Mouse (Mus musculus) hindbrain, embryonic 16.5 days (tissue): ENCODE results near the gene Cideb. TPM values are rescaled to one million over a fixed set of nuclear protein-coding genes. Genes with fewer than 3 reads are reported as not detected.
A peak's percentile ranks its signal among the peaks of the same experiment; 100 is the strongest.

Experiments
- ATAC-seq: fragments of 200-750 bp; cut with Nextera tagmentation; 2 replicates; pipeline ENCODE4 v1.8.0; 2017; ENCODE audit warnings: moderate TSS enrichment, moderate library complexity
- H3K27ac ChIP-seq: fragments of 300-500 bp; sonication (generic); 2 replicates; pipeline ENCODE4 v1.5.1; 2014; ENCODE audit warnings: low read depth, mild to moderate bottlenecking, control low read depth, low read length, moderate library complexity
- H3K27me3 ChIP-seq: fragments of 300-500 bp; sonication (generic); replicated peaks from 2 replicates; pipeline ENCODE4 v1.6.1; 2014; ENCODE audit warnings: low read length; ENCODE audit not compliant: control insufficient read depth, insufficient read depth
- H3K36me3 ChIP-seq: fragments of 300-500 bp; sonication (generic); 2 replicates; pipeline ENCODE4 v1.6.1; 2014; ENCODE audit warnings: mild to moderate bottlenecking, low read length, moderate library complexity, mixed read lengths; ENCODE audit not compliant: control insufficient read depth, insufficient read depth
- H3K4me1 ChIP-seq: fragments of 300-500 bp; sonication (generic); 2 replicates; pipeline ENCODE4 v1.6.1; 2014; ENCODE audit warnings: low read depth, low read length; ENCODE audit not compliant: control insufficient read depth, insufficient read depth
- H3K4me2 ChIP-seq: fragments of 300-500 bp; sonication (generic); 2 replicates; pipeline ENCODE4 v1.6.1; 2014; ENCODE audit warnings: mild to moderate bottlenecking, low read length, control low read depth, moderate library complexity
- H3K4me3 ChIP-seq: fragments of 300-500 bp; sonication (generic); 2 replicates; pipeline ENCODE4 v1.5.1; 2014; ENCODE audit warnings: mild to moderate bottlenecking, low read length, control low read depth, moderate library complexity
- H3K9ac ChIP-seq: fragments of 300-500 bp; sonication (generic); 2 replicates; pipeline ENCODE4 v1.6.1; 2014; ENCODE audit warnings: low read depth, mild to moderate bottlenecking, control low read depth, low read length, moderate library complexity
- H3K9me3 ChIP-seq: fragments of 300-500 bp; sonication (generic); 2 replicates; pipeline ENCODE4 v1.6.1; 2014; ENCODE audit warnings: mild to moderate bottlenecking, low read length, moderate library complexity; ENCODE audit not compliant: control insufficient read depth
- WGBS: fragments of 180-500 bp; shearing (Covaris S2); extraction: QIAGEN DNeasy Blood & Tissue Kit; methylation state at CpG from one replicate; pipeline ENCODE4 v1.1.7; 2014; 5-methylcytosine and 5-hydroxymethylcytosine counted together
- polyA plus RNA-seq: library from polyadenylated mRNA; unstranded; fragments of >200 nt; fragmentation: Nextera tagmentation; extraction: Ambion mirVana; gene quantifications from 2 replicates; pipeline ENCODE4 v1.2.1, GENCODE M21; 2015

Gene Cideb
- polyA plus RNA-seq, 1 experiment from 2014 or later, result 0.63 TPM

DNA sequence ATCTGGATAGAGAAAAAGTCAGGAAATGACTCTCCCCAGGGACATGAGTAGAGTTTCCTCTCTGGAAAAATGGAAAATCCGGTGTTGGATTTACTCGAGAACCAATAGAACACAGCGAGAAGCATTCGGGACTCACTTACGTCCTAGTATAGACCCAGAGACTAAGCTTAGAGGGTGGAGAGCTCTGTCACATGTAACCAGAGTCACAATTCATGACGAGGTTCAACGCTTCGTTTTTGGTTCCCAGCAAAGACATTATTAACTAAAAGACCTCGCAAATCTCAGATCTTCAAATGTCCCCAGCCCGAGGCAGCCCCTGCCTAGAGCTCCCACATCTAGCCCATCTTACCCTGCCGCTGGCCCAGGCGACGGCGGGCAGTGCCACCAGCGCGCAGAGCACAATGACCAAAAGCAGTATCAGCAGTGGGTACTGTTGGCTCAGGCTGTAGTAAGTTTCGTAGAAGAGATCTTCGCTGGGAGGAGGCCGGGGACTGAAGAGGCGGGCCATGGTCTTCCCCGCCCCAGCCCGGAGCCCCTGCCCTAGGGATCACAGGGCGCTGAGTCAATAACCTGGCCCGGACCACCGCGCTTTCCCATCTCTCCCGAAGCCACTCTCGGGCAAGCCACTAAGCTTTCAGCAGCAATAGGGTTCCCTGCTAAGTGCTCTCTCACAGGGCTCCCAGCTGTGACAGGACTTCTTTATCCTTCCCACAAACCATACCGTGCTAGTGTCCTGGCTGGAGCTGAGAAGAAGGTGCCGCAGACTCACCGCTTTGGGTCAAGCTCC, 25.1 kb upstream of the Cideb start:
- no peak for ATAC-seq
- Histone ChIP-seq H3K9ac (peak overlapping the region; percentile 57), H3K27ac (peak overlapping the region; percentile 33; the same call in 1 of the 2 replicates), H3K4me2 (peak overlapping the region; percentile 52), H3K27me3 (peaks cover 56% of the 10 kb centered on the region), H3K4me3 (peak overlapping the region; percentile 35), H3K9me3 (no peaks in the 10 kb centered on the region), H3K36me3 (no peaks in the 10 kb centered on the region), H3K4me1 (peaks cover 15% of the 10 kb centered on the region)
- WGBS, result 2% methylated on average over 31 of the region's 31 CpGs

DNA sequence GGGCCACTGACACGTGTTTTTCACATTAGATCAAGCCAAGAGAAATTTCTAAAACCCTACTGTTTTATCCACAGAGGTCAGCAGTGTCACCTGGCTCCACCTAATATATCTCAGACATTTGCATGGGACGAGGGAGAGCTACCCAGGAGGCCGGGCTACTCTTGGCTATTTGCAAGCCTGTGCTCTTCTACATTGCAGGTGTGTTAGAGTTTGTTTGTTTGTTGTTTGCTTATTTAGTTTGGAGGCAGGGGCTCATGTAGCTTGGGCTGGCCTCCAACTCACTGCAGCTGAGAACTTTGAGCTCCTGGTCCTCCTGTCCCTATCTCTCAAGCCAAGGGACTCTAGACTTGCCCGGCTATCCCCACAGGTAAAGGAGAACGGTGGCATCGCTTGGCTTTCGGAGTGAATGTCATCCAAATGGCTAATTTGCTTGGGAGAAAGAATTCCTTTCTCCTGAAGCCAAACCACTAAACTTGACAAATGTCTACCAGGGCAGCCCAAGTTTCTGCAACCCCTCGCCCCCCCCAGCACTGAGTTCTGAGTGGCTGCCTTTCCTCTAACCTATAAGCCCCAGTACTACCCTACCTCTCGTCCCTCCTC, 24.2 kb upstream of the Cideb start:
- Histone ChIP-seq H3K4me3 (no peak overlapping the region), H3K9ac (no peak overlapping the region), H3K27ac (no peak overlapping the region), H3K36me3 (no peaks in the 10 kb centered on the region), H3K27me3 (peaks cover 47% of the 10 kb centered on the region), H3K4me2 (peak overlapping the region; percentile 52), H3K4me1 (peaks cover 13% of the 10 kb centered on the region), H3K9me3 (no peaks in the 10 kb centered on the region)
- WGBS, result 56% methylated on average over 9 of the region's 9 CpGs
- ATAC-seq, result no peak

DNA sequence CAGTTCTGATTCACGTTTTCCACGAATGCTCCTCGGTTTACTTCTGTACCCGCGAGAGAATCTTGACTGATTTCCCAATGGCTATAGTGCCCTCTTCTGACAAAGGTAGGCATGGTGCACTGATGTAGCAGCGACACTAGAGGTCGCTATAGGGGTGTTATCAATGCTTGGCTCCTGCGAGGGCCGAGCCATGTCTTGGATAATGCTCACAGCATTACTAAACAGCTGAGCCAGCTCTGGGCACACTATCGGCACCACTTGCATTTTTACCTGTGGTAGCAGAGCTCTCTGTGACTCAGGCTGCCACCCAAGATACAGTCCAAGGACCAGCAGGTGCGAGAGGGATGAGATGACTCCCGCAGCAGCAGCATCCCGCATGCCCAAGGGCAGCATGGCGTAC, 23.1 kb upstream of the Cideb start:
- H3K4me3 ChIP-seq, result peak overlapping the region; percentile 27
- H3K27me3 ChIP-seq, result peaks cover 36% of the 10 kb centered on the region
- H3K36me3 ChIP-seq, result no peaks in the 10 kb centered on the region
- peak overlapping the region; percentile 50 for H3K4me2 ChIP-seq
- peak; percentile 90 for ATAC-seq
- WGBS, result 10% methylated on average over 14 of the region's 14 CpGs
- no peaks in the 10 kb centered on the region for H3K9me3 ChIP-seq
- H3K27ac ChIP-seq, result no peak overlapping the region
- peaks cover 13% of the 10 kb centered on the region for H3K4me1 ChIP-seq
- H3K9ac ChIP-seq, result peak overlapping the region; percentile 25; the same call in 1 of the 2 replicates

DNA sequence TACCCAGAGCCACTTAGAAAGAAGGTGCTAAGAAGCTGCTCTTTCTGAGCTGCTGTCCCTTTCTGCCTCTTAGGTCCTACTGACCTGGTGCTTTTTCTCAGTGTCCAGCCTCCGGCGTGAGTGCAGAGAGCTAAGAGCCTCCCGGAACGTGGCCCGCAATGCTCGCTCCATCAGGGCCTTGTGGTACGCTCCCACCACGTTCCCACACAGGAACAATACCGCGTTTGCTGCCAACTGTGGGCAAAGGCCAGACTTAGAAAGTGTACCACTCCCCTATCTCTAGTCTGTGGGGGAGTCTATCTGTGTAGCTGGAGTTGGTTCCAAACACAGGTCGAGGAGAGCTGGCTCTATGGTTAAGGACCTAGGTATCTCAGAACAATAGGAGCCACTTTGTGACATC, 22.5 kb upstream of the Cideb start:
- Histone ChIP-seq H3K4me2 (no peak overlapping the region), H3K9me3 (no peaks in the 10 kb centered on the region), H3K27ac (no peak overlapping the region), H3K36me3 (no peaks in the 10 kb centered on the region), H3K27me3 (peaks cover 31% of the 10 kb centered on the region), H3K9ac (no peak overlapping the region), H3K4me1 (peaks cover 13% of the 10 kb centered on the region), H3K4me3 (no peak overlapping the region)
- 80% methylated on average over 11 of the region's 11 CpGs for WGBS
- ATAC-seq, result no peak

DNA sequence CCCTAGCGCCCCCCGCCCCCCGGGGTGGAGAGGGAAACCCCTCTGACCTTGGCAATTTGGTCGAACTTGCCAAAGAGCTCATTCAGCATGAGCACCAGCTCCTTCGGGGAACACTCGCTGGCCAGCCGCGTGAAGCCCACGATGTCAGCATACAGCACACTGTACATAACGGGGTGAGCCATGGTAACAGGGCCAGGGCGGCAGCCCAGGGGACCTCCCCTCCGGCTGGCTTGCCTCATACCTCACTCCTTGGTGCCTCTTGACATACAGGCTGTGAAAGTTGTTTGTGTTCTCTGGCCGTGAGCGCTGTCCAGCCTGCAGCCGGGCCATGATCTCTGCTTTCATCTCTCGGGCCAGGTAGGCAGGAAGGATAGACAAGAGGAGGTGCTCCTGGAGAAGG, 21.4 kb upstream of the Cideb start:
- H3K27ac ChIP-seq, result no peak overlapping the region
- no peaks in the 10 kb centered on the region for H3K36me3 ChIP-seq
- no peak for ATAC-seq
- H3K4me1 ChIP-seq, result peaks cover 13% of the 10 kb centered on the region
- 66% methylated on average over 16 of the region's 16 CpGs for WGBS
- peaks cover 26% of the 10 kb centered on the region for H3K27me3 ChIP-seq
- no peak overlapping the region for H3K4me3 ChIP-seq
- H3K9ac ChIP-seq, result no peak overlapping the region
- H3K9me3 ChIP-seq, result no peaks in the 10 kb centered on the region
- no peak overlapping the region for H3K4me2 ChIP-seq

DNA sequence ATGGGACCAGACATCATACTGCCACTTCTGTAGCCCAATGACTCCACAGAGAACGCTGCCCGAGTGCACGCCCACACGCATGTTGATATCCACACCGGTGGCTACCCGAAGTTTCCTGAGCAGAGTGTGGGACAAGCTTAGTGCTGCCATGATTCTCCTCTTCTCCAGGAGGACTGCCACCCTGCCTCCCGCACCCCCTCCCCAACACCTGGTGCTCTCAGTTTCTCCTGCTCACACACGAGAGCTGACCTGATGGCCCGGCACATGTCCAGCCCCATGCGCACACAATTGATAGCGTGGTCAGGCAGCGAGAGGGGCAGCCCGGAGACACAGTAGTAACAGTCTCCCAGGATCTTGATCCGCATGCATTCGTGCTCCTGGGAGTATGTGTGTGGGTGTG, 20.4 kb upstream of the Cideb start:
- 92% methylated on average over 15 of the region's 15 CpGs for WGBS

DNA sequence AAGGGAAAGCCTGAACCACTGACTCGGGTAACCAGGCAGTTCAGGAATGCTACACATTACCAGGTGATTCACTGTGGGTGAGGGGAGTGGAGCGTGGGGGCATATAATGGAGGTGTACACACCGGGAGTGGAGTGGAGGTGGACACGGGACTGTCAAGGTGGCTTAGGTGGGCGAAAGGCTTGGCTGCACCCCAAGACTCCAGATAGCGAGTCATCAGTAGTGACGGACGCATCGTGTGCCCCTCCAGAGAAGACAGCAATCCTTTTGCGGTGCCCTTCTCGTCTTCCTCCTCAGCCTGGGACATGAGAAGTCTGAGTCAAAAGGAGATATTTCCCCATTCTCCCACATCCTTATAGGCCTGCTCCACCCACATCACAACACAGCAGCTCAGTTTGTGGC, 19.5 kb upstream of the Cideb start:
- H3K9me3 ChIP-seq, result no peaks in the 10 kb centered on the region
- WGBS, result 89% methylated on average over 11 of the region's 11 CpGs
- no peak overlapping the region for H3K4me2 ChIP-seq
- ATAC-seq, result no peak
- H3K27me3 ChIP-seq, result peaks cover 14% of the 10 kb centered on the region
- no peak overlapping the region for H3K9ac ChIP-seq
- no peak overlapping the region for H3K27ac ChIP-seq
- H3K4me1 ChIP-seq, result peaks cover 6% of the 10 kb centered on the region
- H3K4me3 ChIP-seq, result no peak overlapping the region
- no peaks in the 10 kb centered on the region for H3K36me3 ChIP-seq

More for the DNA sequence above, 20.4 kb upstream of the Cideb start:
- ATAC-seq, result no peak
- Histone ChIP-seq H3K4me3 (no peak overlapping the region), H3K27me3 (peaks cover 18% of the 10 kb centered on the region), H3K4me1 (peaks cover 10% of the 10 kb centered on the region), H3K9me3 (no peaks in the 10 kb centered on the region), H3K4me2 (no peak overlapping the region), H3K36me3 (no peaks in the 10 kb centered on the region), H3K9ac (no peak overlapping the region), H3K27ac (no peak overlapping the region)

DNA sequence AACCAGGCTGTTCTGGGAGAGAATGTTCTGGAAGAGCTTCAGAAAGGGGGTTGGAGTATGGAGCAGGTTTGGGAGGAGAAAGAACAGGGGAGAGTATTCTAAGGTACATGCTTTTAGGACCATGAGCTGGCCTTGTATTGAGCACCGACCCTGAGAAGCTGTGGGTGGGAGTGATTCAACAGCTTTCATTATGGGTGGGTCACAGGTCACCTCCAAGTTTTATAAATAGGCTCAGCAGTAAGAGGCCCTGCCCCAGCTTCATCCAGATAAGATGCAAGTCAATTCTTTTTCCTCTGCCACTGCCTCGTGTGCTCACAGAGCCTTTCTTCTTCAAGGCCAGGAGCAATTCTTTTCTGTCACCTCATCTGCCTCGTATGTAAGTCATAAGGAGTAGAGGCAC, 18.9 kb upstream of the Cideb start:
- Histone ChIP-seq H3K27ac (no peak overlapping the region), H3K4me2 (no peak overlapping the region), H3K4me3 (no peak overlapping the region), H3K4me1 (peaks cover 6% of the 10 kb centered on the region), H3K9ac (no peak overlapping the region), H3K9me3 (no peaks in the 10 kb centered on the region), H3K36me3 (no peaks in the 10 kb centered on the region), H3K27me3 (peaks cover 8% of the 10 kb centered on the region)
- WGBS, result 45% methylated on average over 3 of the region's 3 CpGs
- no peak for ATAC-seq

DNA sequence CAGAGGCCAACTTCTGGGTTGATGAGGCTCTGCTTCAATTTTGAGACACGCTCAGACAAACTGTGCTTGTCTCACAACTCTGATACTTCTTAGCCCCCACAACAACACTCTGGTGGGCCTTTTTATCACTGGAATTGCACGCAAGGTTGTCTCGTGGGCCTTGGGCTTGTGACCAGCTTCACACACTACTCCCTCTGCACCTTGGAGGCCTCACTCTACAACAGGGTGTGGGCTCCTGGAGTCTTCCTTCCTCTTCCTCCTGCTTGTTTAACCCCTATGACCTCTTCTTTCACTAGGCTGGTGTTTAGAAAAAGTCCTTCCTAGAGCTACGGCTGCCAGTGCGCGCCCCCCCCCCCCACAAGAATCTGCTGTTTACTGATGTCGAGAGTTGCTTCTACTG, 18.5 kb upstream of the Cideb start:
- no peak overlapping the region for H3K4me2 ChIP-seq
- no peak overlapping the region for H3K27ac ChIP-seq
- no peak overlapping the region for H3K9ac ChIP-seq
- 74% methylated on average over 7 of the region's 7 CpGs for WGBS
- H3K27me3 ChIP-seq, result peaks cover 5% of the 10 kb centered on the region
- H3K4me1 ChIP-seq, result peaks cover 6% of the 10 kb centered on the region
- H3K4me3 ChIP-seq, result no peak overlapping the region
- ATAC-seq, result no peak
- H3K36me3 ChIP-seq, result no peaks in the 10 kb centered on the region
- no peaks in the 10 kb centered on the region for H3K9me3 ChIP-seq
